Mouse (Mus musculus) effector memory CD4-positive, alpha-beta T cell, adult 7 months (primary cell): ENCODE measurements around the gene AL731706.2. TPM values are rescaled to one million over a fixed set of nuclear protein-coding genes. Genes with fewer than 3 reads are reported as not detected.

Source experiments
- polyA plus RNA-seq: library from polyadenylated mRNA; unstranded; fragments of 100-300 nt; shearing (Covaris generic); gene quantifications from one replicate; pipeline ENCODE4 v1.2.1, GENCODE M21; 2017

Gene AL731706.2
- polyA plus RNA-seq: 5.0 TPM

DNA sequence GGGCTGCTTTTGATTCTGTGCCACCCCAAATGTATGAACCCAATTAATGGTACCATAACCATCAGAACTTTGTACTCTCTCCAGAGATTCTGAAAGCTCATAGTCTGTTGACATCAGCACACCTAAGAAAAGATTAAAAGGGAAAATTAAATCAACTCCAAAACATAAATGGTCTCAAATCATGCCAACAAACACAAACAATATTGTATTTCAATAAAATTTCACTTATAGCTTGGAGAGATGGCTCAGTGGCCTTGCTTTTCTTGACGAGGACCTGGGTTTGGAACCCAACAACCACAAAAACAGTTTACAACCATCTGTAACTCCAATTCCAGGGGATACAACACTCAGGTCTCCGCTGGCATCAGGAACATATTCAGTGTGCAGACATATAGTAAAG, at the start of gene AL731706.2:
TSS of gene AL731706.2 (minus strand) at position 101 of the 400 bp plus-strand sequence.

GRCm38 (mm10) chr2:136891068-136891950, 5.8 kb upstream of the AL731706.2 start, which contains the start of the genes Slx4ip, AL731706.1 and Mkks:
Gene Slx4ip, plus strand, starts transcription at chr2:136891218.
Gene AL731706.1, minus strand, starts transcription at chr2:136891389.
Gene Mkks, minus strand, starts transcription at chr2:136891389.

Other genes with a start within 250 kb of the AL731706.2 start
- 0.38 TPM for gene Snap25, start 172.2 kb downstream of the AL731706.2 start, polyA plus RNA-seq
- 6.0 TPM for gene Slx4ip, start 5.5 kb upstream of the AL731706.2 start, polyA plus RNA-seq
- gene AL731706.1, start 5.7 kb upstream of the AL731706.2 start, polyA plus RNA-seq: 4.5 TPM
- gene Mkks, start 5.7 kb upstream of the AL731706.2 start, polyA plus RNA-seq: 12.9 TPM
- gene Jag1, start 231.0 kb upstream of the AL731706.2 start, polyA plus RNA-seq: 1.0 TPM